Mouse (Mus musculus): ENCODE results near the gene Lsm14a. TPM values are rescaled to one million over a fixed set of nuclear protein-coding genes. Genes with fewer than 3 reads are reported as not detected.
"Not testable (repeated sequence)": the region's sequence is repeated elsewhere in the genome, so short reads cannot be mapped to it uniquely, and the experiment has no call there.

The Lsm14a gene
- polyA plus RNA-seq, 1 experiment from 2014 or later, result 92.1 TPM

GRCm38 (mm10) chr7:34342040-34342793 lies 50.9 kb downstream of the Lsm14a start:
- Histone ChIP-seq H3K9me3 (ENCODE audit: low read length) (no peaks in the 10 kb centered on the region), H3K4me3 (ENCODE audit: low read length) (no peak overlapping the region), H3K36me3 (ENCODE audit: insufficient read depth, low read length) (peaks cover 45% of the 10 kb centered on the region), H3K4me1 (ENCODE audit: insufficient read depth, low read length) (no peaks in the 10 kb centered on the region), H3K4me2 (replicated peaks; ENCODE audit: low read depth, low read length) (no peak overlapping the region), H3K9ac (replicated peaks; ENCODE audit: low read length) (no peak overlapping the region), H3K27me3 (ENCODE audit: insufficient read depth, low read length) (no peaks in the 10 kb centered on the region), H3K27ac (ENCODE audit: low read length) (no peak overlapping the region)
- 76% methylated on average over 10 of the region's 10 CpGs for WGBS
- ATAC-seq (ENCODE audit: low FRiP score, low TSS enrichment), result no peak

- WGBS, result 92% methylated on average over 5 of the region's 5 CpGs
- Histone ChIP-seq H3K4me2 (replicated peaks; ENCODE audit: low read depth, low read length) (no peak overlapping the region), H3K9ac (replicated peaks; ENCODE audit: low read length) (no peak overlapping the region), H3K36me3 (ENCODE audit: insufficient read depth, low read length) (peaks cover 34% of the 10 kb centered on the region), H3K27ac (ENCODE audit: low read length) (no peak overlapping the region), H3K4me3 (ENCODE audit: low read length) (no peak overlapping the region), H3K4me1 (ENCODE audit: insufficient read depth, low read length) (no peaks in the 10 kb centered on the region), H3K9me3 (ENCODE audit: low read length) (no peaks in the 10 kb centered on the region), H3K27me3 (ENCODE audit: insufficient read depth, low read length) (no peaks in the 10 kb centered on the region)
- no peak for ATAC-seq (ENCODE audit: low FRiP score, low TSS enrichment)
Measured at GRCm38 (mm10) chr7:34340841-34341240, 52.3 kb downstream of the Lsm14a start.

GRCm38 (mm10) chr7:34339164-34339489 lies 54.0 kb downstream of the Lsm14a start:
- WGBS, result 76% methylated on average over 5 of the region's 5 CpGs
- H3K9ac ChIP-seq (replicated peaks; ENCODE audit: low read length), result no peak overlapping the region
- H3K4me1 ChIP-seq (ENCODE audit: insufficient read depth, low read length), result no peaks in the 10 kb centered on the region
- H3K27ac ChIP-seq (ENCODE audit: low read length), result no peak overlapping the region
- H3K4me3 ChIP-seq (ENCODE audit: low read length), result no peak overlapping the region
- ATAC-seq (ENCODE audit: low FRiP score, low TSS enrichment), result no peak
- peaks cover 26% of the 10 kb centered on the region for H3K36me3 ChIP-seq (ENCODE audit: insufficient read depth, low read length)
- H3K27me3 ChIP-seq (ENCODE audit: insufficient read depth, low read length), result no peaks in the 10 kb centered on the region
- no peaks in the 10 kb centered on the region for H3K9me3 ChIP-seq (ENCODE audit: low read length)
- H3K4me2 ChIP-seq (replicated peaks; ENCODE audit: low read depth, low read length), result no peak overlapping the region

- no peak overlapping the region for H3K4me2 ChIP-seq (replicated peaks; ENCODE audit: low read depth, low read length)
- no peaks in the 10 kb centered on the region for H3K27me3 ChIP-seq (ENCODE audit: insufficient read depth, low read length)
- no peak overlapping the region for H3K27ac ChIP-seq (ENCODE audit: low read length)
- no peak overlapping the region for H3K4me3 ChIP-seq (ENCODE audit: low read length)
- H3K9me3 ChIP-seq (ENCODE audit: low read length), result no peaks in the 10 kb centered on the region
- no peak overlapping the region for H3K9ac ChIP-seq (replicated peaks; ENCODE audit: low read length)
- peak; percentile 63; the same call in 1 of the 2 replicates for ATAC-seq (ENCODE audit: low FRiP score, low TSS enrichment)
- H3K4me1 ChIP-seq (ENCODE audit: insufficient read depth, low read length), result no peaks in the 10 kb centered on the region
- peaks cover 21% of the 10 kb centered on the region for H3K36me3 ChIP-seq (ENCODE audit: insufficient read depth, low read length)
- 46% methylated on average over 9 of the region's 9 CpGs for WGBS
Measured at GRCm38 (mm10) chr7:34338445-34339163, 54.5 kb downstream of the Lsm14a start.

GRCm38 (mm10) chr7:34337268-34337667 lies 55.8 kb downstream of the Lsm14a start:
- ATAC-seq (ENCODE audit: low FRiP score, low TSS enrichment), result no peak
- Histone ChIP-seq H3K27ac (ENCODE audit: low read length) (no peak overlapping the region), H3K4me3 (ENCODE audit: low read length) (no peak overlapping the region), H3K4me2 (replicated peaks; ENCODE audit: low read depth, low read length) (no peak overlapping the region), H3K4me1 (ENCODE audit: insufficient read depth, low read length) (no peaks in the 10 kb centered on the region), H3K36me3 (ENCODE audit: insufficient read depth, low read length) (peaks cover 8% of the 10 kb centered on the region), H3K27me3 (ENCODE audit: insufficient read depth, low read length) (no peaks in the 10 kb centered on the region), H3K9ac (replicated peaks; ENCODE audit: low read length) (no peak overlapping the region), H3K9me3 (ENCODE audit: low read length) (no peaks in the 10 kb centered on the region)
- WGBS, result 89% methylated on average over 2 of the region's 2 CpGs

GRCm38 (mm10) chr7:34336545-34336944 lies 56.6 kb downstream of the Lsm14a start:
- H3K27me3 ChIP-seq (ENCODE audit: insufficient read depth, low read length); H3K4me2 ChIP-seq (replicated peaks; ENCODE audit: low read depth, low read length); H3K9me3 ChIP-seq (ENCODE audit: low read length); H3K27ac ChIP-seq (ENCODE audit: low read length); H3K4me3 ChIP-seq (ENCODE audit: low read length); H3K36me3 ChIP-seq (ENCODE audit: insufficient read depth, low read length); ATAC-seq (ENCODE audit: low FRiP score, low TSS enrichment); H3K9ac ChIP-seq (replicated peaks; ENCODE audit: low read length); H3K4me1 ChIP-seq (ENCODE audit: insufficient read depth, low read length): not testable (repeated sequence)
- 95% methylated on average over 1 of the region's 1 CpGs for WGBS

- ATAC-seq (ENCODE audit: low FRiP score, low TSS enrichment), result no peak; the same call in 1 of the 2 replicates
- Histone ChIP-seq H3K9me3 (ENCODE audit: low read length) (peaks cover 4% of the 10 kb centered on the region), H3K27ac (ENCODE audit: low read length) (no peak overlapping the region), H3K9ac (replicated peaks; ENCODE audit: low read length) (no peak overlapping the region), H3K4me2 (replicated peaks; ENCODE audit: low read depth, low read length) (no peak overlapping the region), H3K36me3 (ENCODE audit: insufficient read depth, low read length) (no peaks in the 10 kb centered on the region), H3K4me1 (ENCODE audit: insufficient read depth, low read length) (no peaks in the 10 kb centered on the region), H3K4me3 (ENCODE audit: low read length) (no peak overlapping the region), H3K27me3 (ENCODE audit: insufficient read depth, low read length) (no peaks in the 10 kb centered on the region)
- 41% methylated on average over 3 of the region's 3 CpGs for whole genome bisulfite sequencing
Measured at GRCm38 (mm10) chr7:34327493-34327892, 65.6 kb downstream of the Lsm14a start.

- ATAC-seq (ENCODE audit: low FRiP score, low TSS enrichment), result no peak
- no peak overlapping the region for H3K4me3 ChIP-seq (ENCODE audit: low read length)
- no peaks in the 10 kb centered on the region for H3K36me3 ChIP-seq (ENCODE audit: insufficient read depth, low read length)
- no peaks in the 10 kb centered on the region for H3K4me1 ChIP-seq (ENCODE audit: insufficient read depth, low read length)
- no peak overlapping the region for H3K9ac ChIP-seq (replicated peaks; ENCODE audit: low read length)
- WGBS, result 95% methylated on average over 1 of the region's 1 CpGs
- H3K27me3 ChIP-seq (ENCODE audit: insufficient read depth, low read length), result no peaks in the 10 kb centered on the region
- peaks cover 4% of the 10 kb centered on the region for H3K9me3 ChIP-seq (ENCODE audit: low read length)
- no peak overlapping the region for H3K27ac ChIP-seq (ENCODE audit: low read length)
- H3K4me2 ChIP-seq (replicated peaks; ENCODE audit: low read depth, low read length), result no peak overlapping the region
Measured at GRCm38 (mm10) chr7:34324857-34325256, 68.3 kb downstream of the Lsm14a start.

GRCm38 (mm10) chr7:34324005-34324404 lies 69.1 kb downstream of the Lsm14a start:
- no peaks in the 10 kb centered on the region for H3K4me1 ChIP-seq (ENCODE audit: insufficient read depth, low read length)
- H3K9ac ChIP-seq (replicated peaks; ENCODE audit: low read length), result no peak overlapping the region
- no peaks in the 10 kb centered on the region for H3K36me3 ChIP-seq (ENCODE audit: insufficient read depth, low read length)
- H3K27ac ChIP-seq (ENCODE audit: low read length), result no peak overlapping the region
- WGBS, result 88% methylated on average over 2 of the region's 2 CpGs
- no peak overlapping the region for H3K4me2 ChIP-seq (replicated peaks; ENCODE audit: low read depth, low read length)
- no peaks in the 10 kb centered on the region for H3K27me3 ChIP-seq (ENCODE audit: insufficient read depth, low read length)
- H3K4me3 ChIP-seq (ENCODE audit: low read length), result no peak overlapping the region
- ATAC-seq (ENCODE audit: low FRiP score, low TSS enrichment), result no peak
- peaks cover 4% of the 10 kb centered on the region for H3K9me3 ChIP-seq (ENCODE audit: low read length)

- WGBS, result 70% methylated on average over 8 of the region's 8 CpGs
- Histone ChIP-seq H3K36me3 (ENCODE audit: insufficient read depth, low read length) (no peaks in the 10 kb centered on the region), H3K4me2 (replicated peaks; ENCODE audit: low read depth, low read length) (no peak overlapping the region), H3K4me3 (ENCODE audit: low read length) (no peak overlapping the region), H3K9me3 (ENCODE audit: low read length) (peaks cover 4% of the 10 kb centered on the region), H3K27me3 (ENCODE audit: insufficient read depth, low read length) (no peaks in the 10 kb centered on the region), H3K4me1 (ENCODE audit: insufficient read depth, low read length) (no peaks in the 10 kb centered on the region), H3K27ac (ENCODE audit: low read length) (no peak overlapping the region), H3K9ac (replicated peaks; ENCODE audit: low read length) (no peak overlapping the region)
- no peak for ATAC-seq (ENCODE audit: low FRiP score, low TSS enrichment)
Measured at GRCm38 (mm10) chr7:34323351-34323750, 69.8 kb downstream of the Lsm14a start.

Data from kidney, embryonic 16.5 days (tissue).